Mouse (Mus musculus) neural tube, embryonic 13.5 days (tissue): ENCODE data around the gene Dync1li2. TPM values are rescaled to one million over a fixed set of nuclear protein-coding genes. Genes with fewer than 3 reads are reported as not detected.

Experiments used
- ATAC-seq: fragments of 200-750 bp; cut with Nextera tagmentation; 2 replicates; pipeline ENCODE4 v1.8.0; 2017; ENCODE audit warnings: low read depth, mild to moderate bottlenecking, moderate TSS enrichment, moderate library complexity
- H3K27ac ChIP-seq: fragments of 300-500 bp; sonication (generic); replicated peaks from 2 replicates; pipeline ENCODE4 v1.5.1; 2015; ENCODE audit warnings: moderate library complexity, mild to moderate bottlenecking, inconsistent platforms
- H3K27me3 ChIP-seq: fragments of 300-500 bp; sonication (generic); 2 replicates; pipeline ENCODE4 v1.6.1; 2015; ENCODE audit warnings: mild to moderate bottlenecking, inconsistent platforms
- H3K36me3 ChIP-seq: fragments of 300-500 bp; sonication (generic); 2 replicates; pipeline ENCODE4 v1.6.1; 2015; ENCODE audit warnings: mild to moderate bottlenecking, inconsistent platforms
- H3K4me1 ChIP-seq: fragments of 300-500 bp; sonication (generic); replicated peaks from 2 replicates; pipeline ENCODE4 v1.6.1; 2015; ENCODE audit warnings: inconsistent platforms
- H3K4me2 ChIP-seq: fragments of 300-500 bp; sonication (generic); 2 replicates; pipeline ENCODE4 v1.6.1; 2015; ENCODE audit warnings: inconsistent platforms, mild to moderate bottlenecking, moderate library complexity
- H3K4me3 ChIP-seq: fragments of 300-500 bp; sonication (generic); 2 replicates; pipeline ENCODE4 v1.5.1; 2015; ENCODE audit warnings: mild to moderate bottlenecking, inconsistent platforms
- H3K9ac ChIP-seq: fragments of 300-500 bp; sonication (generic); 2 replicates; pipeline ENCODE4 v1.6.1; 2015; ENCODE audit warnings: moderate library complexity, mild to moderate bottlenecking, inconsistent platforms
- H3K9me3 ChIP-seq: fragments of 300-500 bp; sonication (generic); 2 replicates; pipeline ENCODE4 v1.6.1; 2016; ENCODE audit warnings: inconsistent platforms
- WGBS: fragments of 180-500 bp; shearing (Covaris S2); methylation state at CpG from one replicate; pipeline ENCODE4 v1.1.7; 2015; 5-methylcytosine and 5-hydroxymethylcytosine counted together
- polyA plus RNA-seq: library from polyadenylated mRNA; unstranded; fragments of >200 nt; fragmentation: Nextera tagmentation; extraction: Ambion mirVana; gene quantifications from 2 replicates; pipeline ENCODE4 v1.2.1, GENCODE M21; 2015

Dync1li2 gene
- polyA plus RNA-seq, 1 experiment from 2014 or later: 95.5 TPM

DNA sequence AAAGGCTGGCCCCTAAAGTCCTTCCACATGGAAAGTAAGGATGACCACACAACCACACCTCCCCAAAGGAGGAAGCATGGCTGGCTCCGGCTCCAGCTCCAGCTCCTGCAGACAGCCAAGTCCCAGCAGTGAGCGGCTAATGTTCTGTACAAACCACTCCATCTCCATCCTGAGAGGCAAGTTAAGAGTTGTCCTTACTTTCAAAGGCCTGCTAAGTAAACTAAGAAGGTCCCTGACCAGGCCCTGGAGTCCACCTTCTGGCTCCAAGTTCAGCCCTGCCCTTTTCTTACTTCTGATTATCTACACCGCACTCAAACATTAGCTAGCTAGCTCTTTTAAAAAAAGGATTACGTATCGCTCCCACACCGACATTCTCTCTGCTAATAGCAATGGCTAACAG is 49.1 kb downstream of the Dync1li2 start:
- Histone ChIP-seq H3K27me3 (no peaks in the 10 kb centered on the region), H3K9me3 (peaks cover 6% of the 10 kb centered on the region; the same call in 1 of the 2 replicates), H3K4me2 (peak overlapping the region; percentile 95), H3K9ac (peak overlapping the region; percentile 89; the same call in 1 of the 2 replicates), H3K36me3 (no peaks in the 10 kb centered on the region), H3K4me1 (peaks cover 23% of the 10 kb centered on the region), H3K27ac (no peak overlapping the region), H3K4me3 (peak overlapping the region; percentile 85; the same call in 1 of the 2 replicates)
- ATAC-seq: no peak
- 93% methylated on average over 6 of the region's 6 CpGs for WGBS

DNA sequence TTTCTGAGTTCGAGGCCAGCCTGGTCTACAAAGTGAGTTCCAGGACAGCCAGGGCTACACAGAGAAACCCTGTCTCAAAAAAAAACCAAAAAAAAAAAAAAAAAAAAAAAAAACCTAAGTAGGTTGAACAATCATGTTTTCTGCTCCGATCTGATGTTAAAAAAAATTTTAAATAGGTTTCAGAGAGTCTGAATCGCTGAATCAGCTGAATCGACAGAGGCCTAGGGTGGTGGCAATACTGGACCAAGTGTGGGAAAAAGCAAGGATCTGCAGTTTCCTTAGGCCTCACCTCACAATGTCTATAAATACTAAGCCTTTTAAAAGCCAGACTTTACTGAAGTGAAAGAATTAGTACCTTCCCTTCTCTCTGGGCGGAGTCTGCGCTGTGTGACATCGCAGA is 49.7 kb downstream of the Dync1li2 start:
- H3K4me3 ChIP-seq: no peak overlapping the region

DNA sequence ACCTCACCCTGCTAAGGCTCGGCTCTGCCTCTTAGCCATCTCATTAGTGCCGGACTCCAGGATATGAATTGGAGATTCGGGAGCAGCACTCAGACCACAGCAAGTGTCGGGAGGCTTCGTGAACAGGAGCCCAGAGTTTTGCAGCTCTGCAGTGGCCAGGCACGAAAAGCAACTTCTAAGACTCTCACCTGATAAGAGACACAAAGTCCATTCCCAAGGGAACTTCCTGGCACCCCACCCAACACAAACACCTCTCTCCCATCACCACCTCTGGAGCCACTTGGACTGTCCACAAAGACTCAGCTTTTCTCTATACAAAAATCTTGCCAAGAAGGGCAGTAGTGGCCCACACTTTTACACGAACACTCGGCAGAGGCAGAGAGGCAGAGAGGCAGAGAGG is 52.6 kb downstream of the Dync1li2 start:
- 88% methylated on average over 8 of the region's 8 CpGs for WGBS
- ATAC-seq: no peak

More for the DNA sequence above, 49.7 kb downstream of the Dync1li2 start:
- 93% methylated on average over 6 of the region's 7 CpGs for WGBS
- Histone ChIP-seq H3K36me3 (no peaks in the 10 kb centered on the region), H3K9me3 (peaks cover 6% of the 10 kb centered on the region; the same call in 1 of the 2 replicates), H3K27me3 (no peaks in the 10 kb centered on the region), H3K27ac (no peak overlapping the region), H3K4me1 (peaks cover 23% of the 10 kb centered on the region), H3K9ac (no peak overlapping the region), H3K4me2 (peak overlapping the region; percentile 95; the same call in 1 of the 2 replicates)
- no peak for ATAC-seq

DNA sequence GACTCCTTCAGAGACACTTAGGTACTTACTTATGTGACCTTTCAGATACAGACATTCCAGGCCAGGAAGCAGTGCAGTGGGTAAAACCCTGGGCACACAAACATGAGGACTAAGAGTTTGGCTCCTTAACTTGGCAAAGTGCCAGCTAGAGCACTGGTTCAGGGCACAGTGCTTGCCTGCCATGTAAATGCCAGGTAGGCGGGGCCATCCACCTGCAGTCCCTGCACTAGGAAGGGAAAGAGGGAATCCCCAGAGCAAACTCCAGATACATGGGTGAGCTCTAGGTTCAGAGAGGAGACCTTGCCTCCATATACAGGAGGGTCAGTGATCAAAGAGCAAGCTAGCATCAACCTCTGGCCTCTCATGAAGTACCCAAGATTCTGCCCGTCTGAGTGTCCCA is 54.9 kb downstream of the Dync1li2 start:
- H3K9me3 ChIP-seq: no peaks in the 10 kb centered on the region
- ATAC-seq: no peak; the same call in 1 of the 2 replicates
- H3K36me3 ChIP-seq: no peaks in the 10 kb centered on the region
- H3K4me3 ChIP-seq: no peak overlapping the region
- no peaks in the 10 kb centered on the region for H3K27me3 ChIP-seq
- H3K27ac ChIP-seq: no peak overlapping the region
- no peak overlapping the region for H3K9ac ChIP-seq
- WGBS: 87% methylated on average over 2 of the region's 2 CpGs
- H3K4me2 ChIP-seq: no peak overlapping the region
- H3K4me1 ChIP-seq: peaks cover 22% of the 10 kb centered on the region

More for the DNA sequence above, 52.6 kb downstream of the Dync1li2 start:
- H3K4me1 ChIP-seq: peaks cover 38% of the 10 kb centered on the region
- H3K36me3 ChIP-seq: no peaks in the 10 kb centered on the region
- no peak overlapping the region for H3K9ac ChIP-seq
- H3K27me3 ChIP-seq: no peaks in the 10 kb centered on the region
- no peak overlapping the region for H3K4me2 ChIP-seq
- H3K27ac ChIP-seq: no peak overlapping the region
- no peak overlapping the region for H3K4me3 ChIP-seq
- no peaks in the 10 kb centered on the region for H3K9me3 ChIP-seq

DNA sequence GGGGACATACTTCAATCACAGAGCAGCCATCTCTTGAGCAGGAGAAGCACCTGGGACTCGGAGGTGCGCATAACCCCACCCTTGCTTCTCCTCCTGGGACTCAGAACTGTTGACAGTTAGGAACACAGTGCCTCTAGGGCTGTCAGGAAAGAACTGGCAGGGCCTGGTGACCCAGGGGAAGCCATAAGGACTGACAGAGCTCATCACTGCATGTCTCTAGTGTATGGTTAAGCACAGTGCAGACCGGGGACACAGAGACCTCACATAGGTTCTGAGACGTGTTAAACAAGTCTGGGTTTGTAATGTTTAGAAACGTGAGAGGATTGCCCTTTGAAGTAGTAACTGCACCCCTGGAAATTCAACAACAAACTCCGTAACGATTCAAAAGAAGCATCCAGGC is 55.3 kb downstream of the Dync1li2 start:
- H3K4me2 ChIP-seq: no peak overlapping the region
- no peak for ATAC-seq
- H3K9me3 ChIP-seq: no peaks in the 10 kb centered on the region
- H3K4me3 ChIP-seq: no peak overlapping the region
- H3K9ac ChIP-seq: no peak overlapping the region
- no peak overlapping the region for H3K27ac ChIP-seq
- H3K4me1 ChIP-seq: peaks cover 26% of the 10 kb centered on the region
- H3K36me3 ChIP-seq: no peaks in the 10 kb centered on the region
- WGBS: 65% methylated on average over 7 of the region's 7 CpGs
- no peaks in the 10 kb centered on the region for H3K27me3 ChIP-seq

DNA sequence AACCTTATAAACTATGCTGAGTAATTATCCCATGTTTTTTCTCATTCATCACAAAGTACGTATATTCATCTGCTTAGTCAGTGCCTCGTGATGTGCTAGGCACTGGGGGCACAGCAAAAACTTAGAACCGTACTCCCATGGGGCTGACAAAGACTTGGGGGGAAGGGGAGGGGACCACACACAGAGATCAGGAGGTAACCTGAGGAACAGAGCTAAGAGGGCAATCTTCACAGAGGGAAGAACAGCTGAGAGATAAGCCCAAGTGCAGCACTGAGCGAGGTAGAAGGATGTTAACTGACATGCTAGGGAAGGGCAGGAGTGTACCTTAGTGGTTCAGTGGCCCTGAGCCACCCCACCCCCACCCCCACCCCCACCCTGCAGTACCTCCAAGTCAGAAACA is 56.2 kb downstream of the Dync1li2 start:
- Histone ChIP-seq H3K27me3 (no peaks in the 10 kb centered on the region), H3K4me2 (no peak overlapping the region), H3K9me3 (no peaks in the 10 kb centered on the region), H3K27ac (no peak overlapping the region), H3K9ac (no peak overlapping the region), H3K4me1 (peaks cover 34% of the 10 kb centered on the region), H3K36me3 (no peaks in the 10 kb centered on the region), H3K4me3 (no peak overlapping the region)
- ATAC-seq: no peak
- WGBS: 25% methylated on average over 4 of the region's 4 CpGs

DNA sequence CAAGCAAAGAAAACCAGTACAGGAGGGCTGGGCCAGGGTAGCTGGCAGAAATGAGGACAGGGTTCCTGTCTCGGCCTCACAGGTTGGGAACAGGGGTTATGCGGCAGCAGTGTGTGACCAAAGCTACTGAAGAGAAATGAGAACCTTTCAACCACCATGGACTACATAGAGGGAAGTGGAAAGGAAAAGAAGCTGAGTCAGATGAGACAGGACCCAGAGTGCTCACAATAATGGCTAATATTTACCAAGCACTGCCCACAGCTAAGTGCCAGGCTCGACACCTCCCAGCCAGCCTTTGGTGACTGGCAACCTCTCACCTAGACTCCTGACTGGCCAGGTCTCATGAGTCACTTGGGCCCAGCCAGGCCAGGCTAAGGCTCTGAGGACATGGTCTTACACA is 58.9 kb downstream of the Dync1li2 start:
- WGBS: 68% methylated on average over 3 of the region's 3 CpGs
- no peak for ATAC-seq
- no peaks in the 10 kb centered on the region for H3K36me3 ChIP-seq
- H3K4me3 ChIP-seq: no peak overlapping the region
- no peaks in the 10 kb centered on the region for H3K27me3 ChIP-seq
- H3K27ac ChIP-seq: no peak overlapping the region
- no peaks in the 10 kb centered on the region for H3K9me3 ChIP-seq
- no peak overlapping the region for H3K4me2 ChIP-seq
- peaks cover 36% of the 10 kb centered on the region for H3K4me1 ChIP-seq
- no peak overlapping the region for H3K9ac ChIP-seq

DNA sequence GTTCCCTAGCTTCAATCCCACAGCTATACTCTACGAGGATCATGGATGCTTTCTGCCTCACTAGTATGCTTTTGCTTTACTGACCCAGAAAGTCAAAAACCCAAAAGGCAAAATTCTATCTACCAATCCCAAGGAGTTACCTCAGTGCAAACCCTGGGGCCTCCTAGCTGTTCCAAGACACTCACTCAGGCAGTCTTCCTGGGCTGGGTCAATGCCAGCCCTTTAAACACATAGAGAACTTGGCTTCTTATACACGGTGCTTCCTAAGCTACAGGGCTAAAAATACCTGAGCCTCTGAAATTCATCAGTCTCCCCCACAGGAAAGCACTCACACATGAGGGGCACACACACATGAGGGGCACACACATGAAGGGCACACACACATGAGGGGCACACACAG is 59.6 kb downstream of the Dync1li2 start:
- no peaks in the 10 kb centered on the region for H3K36me3 ChIP-seq
- no peak overlapping the region for H3K27ac ChIP-seq
- no peak overlapping the region for H3K4me2 ChIP-seq
- no peaks in the 10 kb centered on the region for H3K27me3 ChIP-seq
- 91% methylated on average over 2 of the region's 2 CpGs for WGBS
- H3K4me1 ChIP-seq: peaks cover 36% of the 10 kb centered on the region
- H3K9ac ChIP-seq: no peak overlapping the region
- no peaks in the 10 kb centered on the region for H3K9me3 ChIP-seq
- no peak for ATAC-seq
- H3K4me3 ChIP-seq: no peak overlapping the region

DNA sequence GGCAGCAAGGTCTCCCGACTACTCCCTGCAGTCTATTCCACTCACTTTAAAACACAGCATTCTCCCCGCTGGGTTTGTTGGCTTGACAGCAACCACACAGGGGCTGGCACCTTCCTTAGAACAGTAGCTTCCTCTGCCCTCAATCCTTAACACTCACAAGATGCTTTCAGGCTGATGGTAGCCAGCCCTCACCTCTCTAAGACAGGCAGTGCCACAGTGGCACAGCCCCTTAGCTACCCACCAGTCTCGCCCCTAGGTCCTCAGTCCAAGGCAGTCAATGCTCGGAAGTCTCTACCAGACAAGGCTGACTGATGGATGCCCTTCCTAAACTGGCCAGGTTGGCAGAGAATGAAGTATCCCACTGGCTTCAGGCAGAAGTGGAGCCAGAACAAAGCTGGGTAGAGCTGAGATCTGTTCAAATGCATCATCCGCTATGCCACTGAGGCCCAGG is 61.9 kb downstream of the Dync1li2 start:
- no peak for ATAC-seq
- Histone ChIP-seq H3K4me1 (peaks cover 23% of the 10 kb centered on the region), H3K36me3 (no peaks in the 10 kb centered on the region), H3K9ac (no peak overlapping the region), H3K4me2 (no peak overlapping the region), H3K27ac (no peak overlapping the region), H3K27me3 (no peaks in the 10 kb centered on the region), H3K4me3 (no peak overlapping the region), H3K9me3 (no peaks in the 10 kb centered on the region)
- 85% methylated on average over 5 of the region's 5 CpGs for WGBS

DNA sequence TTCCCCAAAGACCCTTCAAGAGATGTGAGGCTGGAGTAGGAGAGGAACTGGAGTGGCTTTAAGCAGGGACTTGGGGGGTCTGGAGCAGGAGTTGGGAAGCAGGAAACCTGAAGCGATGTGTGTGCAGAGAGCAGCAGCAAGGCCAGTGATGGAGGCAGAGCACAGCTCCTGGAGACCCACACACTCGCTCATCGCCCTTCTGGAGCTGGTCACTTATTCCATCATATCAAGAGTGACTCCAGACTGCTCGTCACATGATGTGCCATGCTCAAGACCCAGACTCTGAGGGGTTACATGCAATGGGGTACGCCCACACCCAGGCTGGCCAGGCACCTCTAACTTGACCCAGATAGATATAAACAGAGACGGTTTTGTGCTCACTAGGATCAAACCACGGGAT is 62.6 kb downstream of the Dync1li2 start:
- H3K9me3 ChIP-seq: no peaks in the 10 kb centered on the region
- 89% methylated on average over 7 of the region's 7 CpGs for WGBS
- H3K4me2 ChIP-seq: no peak overlapping the region
- H3K9ac ChIP-seq: no peak overlapping the region
- no peak overlapping the region for H3K4me3 ChIP-seq
- no peaks in the 10 kb centered on the region for H3K27me3 ChIP-seq
- no peak overlapping the region for H3K27ac ChIP-seq
- peaks cover 30% of the 10 kb centered on the region for H3K4me1 ChIP-seq
- ATAC-seq: no peak
- H3K36me3 ChIP-seq: no peaks in the 10 kb centered on the region

DNA sequence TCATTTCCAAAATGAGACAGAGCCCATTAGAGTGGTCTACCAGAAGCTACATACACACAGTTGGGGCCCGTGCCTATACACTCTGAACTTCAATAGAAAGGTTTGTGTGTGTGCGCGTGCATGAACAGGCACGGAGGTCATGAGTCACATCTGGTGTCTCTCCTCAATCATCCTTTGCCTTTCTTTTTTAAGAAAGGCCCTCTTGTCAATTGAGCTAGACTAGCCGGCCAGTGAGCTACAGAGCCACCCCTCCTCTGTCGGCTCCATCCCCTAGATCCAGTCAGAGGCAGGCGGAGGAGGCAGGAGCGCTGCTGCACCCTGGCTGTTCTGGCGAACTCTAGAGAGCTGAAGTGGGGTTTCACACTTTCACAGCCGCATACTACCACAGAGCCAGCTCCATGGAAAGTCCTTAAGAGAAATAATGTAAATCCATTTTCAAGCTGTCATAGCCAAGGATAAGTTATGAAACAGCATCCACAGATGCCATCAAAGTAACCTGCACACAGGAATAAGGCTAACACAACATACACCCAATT is 63.5 kb downstream of the Dync1li2 start:
- 31% methylated on average over 10 of the region's 10 CpGs for WGBS
- no peak overlapping the region for H3K4me3 ChIP-seq
- peaks cover 38% of the 10 kb centered on the region for H3K4me1 ChIP-seq
- H3K27me3 ChIP-seq: no peaks in the 10 kb centered on the region
- H3K9ac ChIP-seq: no peak overlapping the region
- no peak overlapping the region for H3K27ac ChIP-seq
- no peaks in the 10 kb centered on the region for H3K36me3 ChIP-seq
- no peak for ATAC-seq
- no peak overlapping the region for H3K4me2 ChIP-seq
- H3K9me3 ChIP-seq: no peaks in the 10 kb centered on the region

DNA sequence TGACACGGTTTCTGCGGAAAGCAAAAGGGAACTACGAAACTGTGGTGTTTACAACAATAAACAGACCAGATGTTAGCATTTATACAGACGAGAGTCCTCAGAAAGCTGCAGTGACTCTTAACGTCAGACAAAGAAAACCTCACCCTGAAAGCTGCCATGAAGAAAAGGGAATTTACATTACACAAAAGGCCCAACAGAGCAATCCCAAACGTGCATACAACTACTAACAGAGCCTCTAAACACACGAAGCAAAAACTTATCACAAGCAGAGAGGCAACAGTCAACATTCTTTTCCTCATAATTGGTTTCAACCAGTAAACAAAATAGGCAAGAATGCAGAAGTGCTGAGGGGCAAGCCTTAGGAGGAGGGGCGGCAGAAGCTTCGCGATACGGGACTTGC is 66.2 kb downstream of the Dync1li2 start:
- no peaks in the 10 kb centered on the region for H3K9me3 ChIP-seq
- no peak overlapping the region for H3K4me3 ChIP-seq
- no peak for ATAC-seq
- H3K4me2 ChIP-seq: no peak overlapping the region
- no peaks in the 10 kb centered on the region for H3K27me3 ChIP-seq
- H3K27ac ChIP-seq: no peak overlapping the region
- WGBS: 34% methylated on average over 11 of the region's 11 CpGs
- peaks cover 28% of the 10 kb centered on the region for H3K4me1 ChIP-seq
- no peaks in the 10 kb centered on the region for H3K36me3 ChIP-seq
- 0 out of 2 replicates have a peak overlapping the region, but pooled peaks have one; percentile 6 for H3K9ac ChIP-seq

DNA sequence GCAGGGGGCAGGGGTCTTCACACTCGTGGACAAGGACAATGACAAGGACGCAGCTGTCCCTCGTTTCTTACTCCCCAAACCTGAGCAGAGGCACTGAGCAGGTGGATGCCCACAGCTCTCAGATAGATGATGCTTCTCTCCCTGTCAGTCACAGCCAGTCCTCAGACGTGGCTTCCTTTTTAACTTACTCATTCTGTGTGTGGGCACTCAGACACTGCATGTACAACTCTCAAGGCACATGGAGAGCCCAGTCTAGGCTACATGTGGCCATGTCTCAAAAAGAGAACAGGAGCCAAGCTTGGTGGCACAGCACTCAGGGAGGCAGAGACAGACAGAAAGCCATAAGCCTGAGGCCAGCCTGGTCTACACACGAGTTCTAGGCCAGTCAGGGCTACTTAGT is 66.9 kb downstream of the Dync1li2 start:
- peaks cover 27% of the 10 kb centered on the region for H3K4me1 ChIP-seq
- H3K27me3 ChIP-seq: no peaks in the 10 kb centered on the region
- ATAC-seq: no peak
- H3K4me3 ChIP-seq: no peak overlapping the region
- no peaks in the 10 kb centered on the region for H3K36me3 ChIP-seq
- no peak overlapping the region for H3K4me2 ChIP-seq
- no peaks in the 10 kb centered on the region for H3K9me3 ChIP-seq
- WGBS: 58% methylated on average over 5 of the region's 5 CpGs
- H3K27ac ChIP-seq: no peak overlapping the region
- H3K9ac ChIP-seq: 0 out of 2 replicates have a peak overlapping the region, but pooled peaks have one; percentile 31
